Mouse (Mus musculus): ENCODE measurements around the gene Fbxo31.

Fbxo31 gene

GRCm38 (mm10) chr8:121589205-121589726 lies 10.7 kb upstream of the Fbxo31 start:
- DNase-seq (ENCODE audit: low spot score in 2 of 2), result no peak

- DNase-seq (ENCODE audit: low spot score in 2 of 2), result no peak
Observed at GRCm38 (mm10) chr8:121588750-121589149, 10.1 kb upstream of the Fbxo31 start.

DNA sequence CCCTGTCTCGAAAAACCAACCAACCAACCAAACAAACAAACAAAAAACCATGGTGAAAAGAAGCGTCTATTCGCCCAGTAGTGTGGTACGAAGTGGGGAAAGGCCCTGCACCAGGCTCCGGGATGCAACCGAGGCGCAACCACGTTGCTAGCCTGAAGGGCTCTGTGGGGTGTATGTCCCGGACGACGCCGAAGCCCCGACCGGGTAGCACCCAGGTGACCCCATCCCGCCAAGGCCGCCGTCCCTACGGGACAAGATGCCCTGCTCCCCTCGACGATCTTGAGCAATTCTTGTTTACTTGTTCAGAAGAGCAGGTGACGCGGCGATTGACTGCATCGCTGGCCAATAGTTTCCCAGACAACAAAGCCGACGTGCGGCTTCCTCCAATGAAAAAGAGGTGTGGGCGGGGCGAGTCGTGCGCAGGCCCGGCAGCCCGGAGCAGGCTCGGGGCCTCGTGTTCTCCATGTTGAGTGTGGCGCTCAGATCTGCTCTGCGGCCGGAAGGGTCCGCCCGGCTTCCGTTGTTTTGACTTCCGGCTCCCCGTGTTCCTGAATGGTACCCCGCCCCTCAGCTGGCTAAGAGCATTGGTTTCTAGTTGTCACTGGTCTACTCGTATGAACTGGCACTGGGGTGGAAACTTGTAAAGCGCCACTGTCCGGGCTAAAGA lies 6.7 kb upstream of the Fbxo31 start:
- DNase-seq (ENCODE audit: low spot score in 2 of 2), result peak; percentile 99

DNA sequence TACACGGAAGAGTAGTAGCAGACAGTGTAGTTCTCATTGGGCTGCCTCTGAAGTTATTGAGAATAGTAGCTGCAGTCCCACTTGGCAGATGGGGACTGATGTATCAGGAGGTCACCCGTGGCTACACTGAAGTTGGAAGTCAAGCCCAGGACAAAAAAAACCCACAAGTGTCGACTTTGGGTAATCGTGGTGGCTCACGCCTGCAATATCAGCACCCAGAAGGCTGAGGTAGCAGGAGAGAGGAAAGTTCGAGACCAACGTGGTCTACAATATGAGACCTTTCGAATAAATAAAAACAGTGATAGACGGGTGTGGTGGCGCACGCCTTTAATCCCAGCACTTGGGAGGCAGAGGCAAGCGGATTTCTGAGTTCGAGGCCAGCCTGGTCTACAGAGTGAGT lies 6.1 kb upstream of the Fbxo31 start:
- no peak for DNase-seq (ENCODE audit: low spot score in 2 of 2)

- peak in 1 of 2 experiments; percentile 58 for DNase-seq (ENCODE audit: low spot score in 2 of 2)
Observed at GRCm38 (mm10) chr8:121583653-121584052, 5.0 kb upstream of the Fbxo31 start.

GRCm38 (mm10) chr8:121580465-121580864 lies 1.9 kb upstream of the Fbxo31 start:
- DNase-seq (ENCODE audit: low spot score in 2 of 2), result peak in 1 of 2 experiments; percentile 57

GRCm38 (mm10) chr8:121577751-121578675 lies 593 bp downstream of the Fbxo31 start:
- no peak for DNase-seq (ENCODE audit: low spot score in 2 of 2)

DNA sequence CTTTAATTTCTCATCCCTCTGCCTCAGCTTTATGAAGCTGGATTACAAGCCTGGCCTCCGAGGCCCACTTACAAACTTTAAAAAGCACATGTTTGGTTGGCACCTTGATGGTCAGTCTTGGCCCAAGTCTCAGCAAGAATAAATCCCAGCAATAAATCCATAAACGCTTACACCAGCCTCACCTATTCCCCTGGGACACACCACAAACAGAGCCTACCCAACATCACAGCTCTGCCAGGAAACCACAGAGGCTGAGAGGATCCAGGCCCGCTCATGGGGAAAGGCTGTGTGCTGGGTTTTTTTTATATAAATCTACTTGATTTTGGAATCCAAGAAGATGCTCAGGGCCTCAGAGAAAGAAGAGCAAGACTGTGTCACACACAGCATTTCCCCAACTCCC lies 2.9 kb downstream of the Fbxo31 start:
- DNase-seq (ENCODE audit: low spot score in 2 of 2), result no peak

DNA sequence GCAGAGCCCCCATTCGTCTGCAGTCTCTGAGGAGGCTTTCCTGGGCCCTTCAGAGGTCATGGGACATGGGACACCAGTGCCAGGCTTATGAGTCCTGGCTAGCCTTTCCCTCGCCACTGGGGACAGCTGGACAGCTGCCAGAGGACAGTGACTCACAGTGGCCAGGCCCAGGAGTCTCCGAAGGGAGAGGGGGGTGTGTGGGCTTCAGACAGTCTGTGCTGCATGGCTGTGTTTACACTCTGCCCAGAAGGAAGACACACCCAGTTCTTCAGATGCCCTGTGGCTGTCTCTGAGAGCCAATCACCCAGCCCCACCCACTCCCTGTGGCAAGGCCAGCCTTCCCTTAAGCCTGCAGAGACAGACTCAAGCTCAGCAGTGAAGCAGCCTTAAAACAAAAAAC lies 5.3 kb downstream of the Fbxo31 start:
- peak; percentile 70 to 83 for DNase-seq (ENCODE audit: low spot score in 2 of 2)

DNA sequence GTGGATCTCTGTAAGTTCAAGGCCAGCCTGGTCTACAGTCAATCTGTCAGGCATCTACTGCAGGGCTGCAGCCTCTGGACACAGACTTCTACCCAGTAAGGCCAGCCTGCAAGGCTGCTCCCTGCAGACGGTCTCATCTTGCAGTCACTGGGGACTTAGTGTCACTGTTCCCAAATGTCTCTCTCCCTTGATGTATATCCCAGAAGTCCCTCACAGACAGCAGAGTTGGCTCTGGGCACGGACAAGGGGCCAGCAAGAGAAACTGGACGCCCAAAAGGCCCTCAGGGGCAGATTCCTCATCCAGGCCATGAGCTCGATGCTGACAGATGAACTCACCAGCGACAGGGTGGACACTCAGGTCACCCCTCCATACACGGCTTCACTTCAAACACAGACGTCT lies 6.5 kb downstream of the Fbxo31 start:
- DNase-seq (ENCODE audit: low spot score in 2 of 2), result no peak

- no peak for DNase-seq (ENCODE audit: low spot score in 2 of 2)
Observed at GRCm38 (mm10) chr8:121570801-121571200, 7.8 kb downstream of the Fbxo31 start.

GRCm38 (mm10) chr8:121570335-121570734 lies 8.3 kb downstream of the Fbxo31 start:
- DNase-seq (ENCODE audit: low spot score in 2 of 2), result no peak

- DNase-seq (ENCODE audit: low spot score in 2 of 2), result no peak
Observed at GRCm38 (mm10) chr8:121568321-121568720, 10.3 kb downstream of the Fbxo31 start.

DNA sequence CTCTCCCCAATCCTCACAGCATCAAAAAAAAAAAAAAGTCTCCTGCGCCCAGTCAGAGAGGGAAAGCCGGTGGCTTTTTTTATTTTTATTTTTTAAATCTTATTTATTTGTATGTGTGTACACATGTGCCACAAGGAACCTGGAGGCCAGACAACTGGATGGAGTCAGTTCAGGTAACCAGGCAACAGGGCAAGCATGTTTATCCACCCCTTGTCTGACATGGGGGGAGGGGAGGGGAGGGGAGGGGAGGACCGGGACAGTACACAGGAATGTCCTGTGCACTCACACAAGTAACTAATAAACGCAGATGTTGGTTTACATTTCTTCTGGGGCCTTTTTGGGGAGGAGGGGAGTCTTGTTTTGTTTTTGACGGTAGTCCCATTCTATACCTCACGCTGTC lies 14.9 kb downstream of the Fbxo31 start:
- DNase-seq (ENCODE audit: low spot score in 2 of 2), result no peak

DNA sequence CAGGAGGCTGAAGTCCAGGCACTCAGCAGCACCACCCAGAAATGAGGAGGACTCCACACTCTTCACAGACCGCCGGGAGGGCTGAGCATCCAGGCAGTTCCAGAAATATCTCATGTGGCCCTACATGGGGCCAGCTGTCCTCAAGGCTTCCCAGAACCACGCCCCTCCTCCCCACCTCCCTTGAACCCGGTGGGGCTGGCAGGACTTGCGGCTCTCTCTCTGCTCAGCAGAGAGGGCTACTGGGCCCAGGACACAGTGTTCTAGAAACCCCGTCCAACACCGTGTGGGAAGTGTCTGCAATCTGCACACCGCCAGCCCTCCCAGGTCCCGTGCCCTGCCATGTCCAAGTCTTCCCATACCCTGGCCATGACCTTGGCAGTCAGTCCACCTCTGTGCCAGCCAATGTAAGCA lies 15.7 kb downstream of the Fbxo31 start:
- DNase-seq (ENCODE audit: low spot score in 2 of 2), result peak in 1 of 2 experiments; percentile 79

- DNase-seq (ENCODE audit: low spot score in 2 of 2), result peak in 1 of 2 experiments; percentile 70
Observed at GRCm38 (mm10) chr8:121561636-121562345, 16.8 kb downstream of the Fbxo31 start.

- DNase-seq (ENCODE audit: low spot score in 2 of 2), result no peak
Observed at GRCm38 (mm10) chr8:121560432-121561100, 18.0 kb downstream of the Fbxo31 start.

DNA sequence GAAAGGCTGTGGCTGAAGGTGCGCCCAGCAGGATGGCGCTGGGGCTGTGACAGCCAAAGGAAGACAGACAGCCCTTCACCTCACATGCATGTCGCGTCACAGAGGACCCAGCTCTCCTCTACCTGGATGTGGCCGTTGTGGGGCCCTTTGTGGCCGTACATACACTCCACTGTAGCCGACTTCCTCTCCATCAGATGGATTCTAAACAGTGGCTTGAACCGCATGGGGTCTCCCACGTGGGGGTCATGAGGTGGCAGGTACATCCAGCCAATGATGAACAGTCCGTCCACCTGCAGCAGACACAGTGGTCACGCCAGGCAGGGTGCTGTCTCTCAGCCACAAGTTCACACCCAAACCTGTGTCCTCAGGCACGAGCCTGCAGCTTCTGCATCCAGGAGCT lies 18.8 kb downstream of the Fbxo31 start:
- DNase-seq (ENCODE audit: low spot score in 2 of 2), result no peak

- DNase-seq (ENCODE audit: low spot score in 2 of 2), result no peak
Observed at GRCm38 (mm10) chr8:121558538-121558937, 20.1 kb downstream of the Fbxo31 start.

- DNase-seq (ENCODE audit: low spot score in 2 of 2), result no peak
Observed at GRCm38 (mm10) chr8:121557746-121558145, 20.9 kb downstream of the Fbxo31 start.

DNA sequence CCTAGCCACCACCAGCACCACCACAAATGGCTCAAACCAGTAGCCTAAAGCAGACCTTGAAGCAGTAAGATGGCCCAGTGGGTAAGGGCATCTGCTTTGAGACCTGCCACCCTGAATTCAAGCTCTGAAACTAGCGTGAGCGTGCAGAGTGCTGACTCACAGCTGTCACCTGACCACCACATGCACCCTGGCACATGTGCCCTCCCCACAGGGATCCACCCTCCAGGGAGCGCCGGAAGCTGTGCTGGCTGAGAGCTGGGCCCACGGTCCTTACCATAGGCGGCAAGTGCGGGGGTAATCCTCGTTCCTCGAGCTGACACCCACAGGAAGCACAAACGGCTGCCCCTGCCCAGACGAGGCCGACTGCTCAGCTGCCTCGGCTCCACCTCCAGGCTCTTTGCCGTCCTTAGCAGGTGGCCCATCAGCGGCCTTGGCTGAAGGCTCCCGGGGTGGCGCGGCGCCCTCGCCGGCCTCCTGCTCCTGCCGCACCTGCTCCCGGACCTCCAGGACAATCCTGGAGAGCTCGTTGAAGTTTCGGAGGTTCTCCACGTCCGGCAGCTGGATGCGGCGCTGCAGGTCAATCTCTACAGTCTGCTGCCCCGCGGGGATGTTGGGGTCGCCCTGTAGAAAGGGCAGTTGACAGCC lies 24.7 kb downstream of the Fbxo31 start:
- DNase-seq (ENCODE audit: low spot score in 2 of 2), result no peak

Measured in urinary bladder, postnatal 36 days (tissue).